Mouse (Mus musculus) forebrain, embryonic 14.5 days (tissue): Measurements from ENCODE around the gene Asic1. TPM values are rescaled to one million over a fixed set of nuclear protein-coding genes. Genes with fewer than 3 reads are reported as not detected.

ENCODE experiments used
- ATAC-seq: fragments of 200-750 bp; cut with Nextera tagmentation; 2 replicates; pipeline ENCODE4 v1.8.0; 2017; ENCODE audit warnings: mild to moderate bottlenecking, moderate library complexity
- DNase-seq: peaks from one replicate; pipeline ENCODE4 v3.0.0-alpha.2; 2015; ENCODE audit warnings: low spot score
- H3K27ac ChIP-seq: fragments of 300-500 bp; sonication (generic); 2 replicates; pipeline ENCODE4 v1.5.1; 2014; ENCODE audit warnings: low read depth, mild to moderate bottlenecking, control low read depth, low read length, moderate library complexity
- H3K27me3 ChIP-seq: fragments of 300-500 bp; sonication (generic); replicated peaks from 2 replicates; pipeline ENCODE4 v1.6.1; 2014; ENCODE audit warnings: low read length, control low read depth, mixed read lengths; ENCODE audit not compliant: control insufficient read depth, insufficient read depth
- H3K36me3 ChIP-seq: fragments of 300-500 bp; sonication (generic); 2 replicates; pipeline ENCODE4 v1.6.1; 2014; ENCODE audit warnings: low read length, control low read depth; ENCODE audit not compliant: control insufficient read depth, insufficient read depth
- H3K4me1 ChIP-seq: fragments of 300-500 bp; sonication (generic); 2 replicates; pipeline ENCODE4 v1.6.1; 2014; ENCODE audit warnings: antibody characterized with exemption, low read length, control low read depth; ENCODE audit not compliant: control insufficient read depth, insufficient read depth
- H3K4me2 ChIP-seq: fragments of 300-500 bp; sonication (generic); 2 replicates; pipeline ENCODE4 v1.6.1; 2014; ENCODE audit warnings: mild to moderate bottlenecking, control low read depth, low read length
- H3K4me3 ChIP-seq: fragments of 300-500 bp; sonication (generic); 2 replicates; pipeline ENCODE4 v1.5.1; 2014; ENCODE audit warnings: low read depth, low read length, control low read depth
- H3K9ac ChIP-seq: fragments of 300-500 bp; sonication (generic); 2 replicates; pipeline ENCODE4 v1.6.1; 2014; ENCODE audit warnings: mild to moderate bottlenecking, low read length, control low read depth, moderate library complexity
- H3K9me3 ChIP-seq: fragments of 300-500 bp; sonication (generic); replicated peaks from 2 replicates; pipeline ENCODE4 v1.6.1; 2016; ENCODE audit warnings: low read length, control low read depth, mixed read lengths; ENCODE audit not compliant: control insufficient read depth
- WGBS: fragments of 180-500 bp; shearing (Covaris S2); extraction: QIAGEN DNeasy Blood & Tissue Kit; methylation state at CpG from one replicate; pipeline ENCODE4 v1.1.7; 2014; 5-methylcytosine and 5-hydroxymethylcytosine counted together
- polyA plus RNA-seq: library from polyadenylated mRNA; unstranded; fragments of >200 nt; fragmentation: Nextera tagmentation; extraction: Ambion mirVana; gene quantifications from 2 replicates; pipeline ENCODE4 v1.2.1, GENCODE M21; 2014

Asic1 gene
- 15.6 and 18.9 TPM in 2 replicates for polyA plus RNA-seq

- Histone ChIP-seq H3K9ac (peak within 1 kb of the TSS; percentile 88), H3K4me1 (peaks cover 18% of the 10 kb centered on the region; the same call in 1 of the 2 replicates), H3K9me3 (no peaks in the 10 kb centered on the region), H3K27me3 (no peaks in the 10 kb centered on the region; the same call in 1 of the 2 replicates), H3K27ac (peak within 1 kb of the TSS; percentile 86), H3K4me3 (peak within 1 kb of the TSS; percentile 77), H3K36me3 (no peaks in the 10 kb centered on the region; the same call in 1 of the 2 replicates), H3K4me2 (peak within 1 kb of the TSS; percentile 80)
- under 1% methylated on average over 46 of the region's 74 CpGs for WGBS
- DNase-seq: peak; percentile 75
- peak; percentile 72 for ATAC-seq
Measured at GRCm38 (mm10) chr15:99670154-99670821, at the start of gene Asic1. Gene Asic1, plus strand, starts transcription at chr15:99670368.

- no peaks in the 10 kb centered on the region for H3K4me1 ChIP-seq
- H3K9ac ChIP-seq: no peak overlapping the region
- ATAC-seq (no peak), DNase-seq (no peak)
- H3K4me3 ChIP-seq: no peak overlapping the region
- H3K27me3 ChIP-seq: no peaks in the 10 kb centered on the region
- no peaks in the 10 kb centered on the region for H3K9me3 ChIP-seq
- WGBS: 95% methylated on average over 11 of the region's 11 CpGs
- peaks cover 68% of the 10 kb centered on the region for H3K36me3 ChIP-seq
- no peak overlapping the region for H3K27ac ChIP-seq
- no peak overlapping the region for H3K4me2 ChIP-seq
Measured at GRCm38 (mm10) chr15:99622063-99622462, 48.1 kb upstream of the Asic1 start.

- peaks cover 87% of the 10 kb centered on the region for H3K36me3 ChIP-seq
- H3K4me2 ChIP-seq: no peak overlapping the region
- no peaks in the 10 kb centered on the region for H3K27me3 ChIP-seq
- no peak overlapping the region for H3K9ac ChIP-seq
- H3K4me3 ChIP-seq: no peak overlapping the region
- no peaks in the 10 kb centered on the region for H3K9me3 ChIP-seq
- H3K4me1 ChIP-seq: no peaks in the 10 kb centered on the region
- H3K27ac ChIP-seq: no peak overlapping the region
- ATAC-seq: no peak
- DNase-seq: no peak
Measured at GRCm38 (mm10) chr15:99631618-99632017, 38.5 kb upstream of the Asic1 start.

- 93% methylated on average over 7 of the region's 7 CpGs for WGBS
- Histone ChIP-seq H3K36me3 (peaks cover 90% of the 10 kb centered on the region), H3K27ac (no peak overlapping the region), H3K4me1 (no peaks in the 10 kb centered on the region), H3K9me3 (no peaks in the 10 kb centered on the region), H3K4me3 (no peak overlapping the region), H3K27me3 (no peaks in the 10 kb centered on the region), H3K9ac (no peak overlapping the region), H3K4me2 (no peak overlapping the region)
- ATAC-seq: no peak
- no peak for DNase-seq
Measured at GRCm38 (mm10) chr15:99634702-99635101, 35.5 kb upstream of the Asic1 start.

- no peak overlapping the region for H3K4me2 ChIP-seq
- no peaks in the 10 kb centered on the region for H3K27me3 ChIP-seq
- peak overlapping the region; percentile 76 for H3K27ac ChIP-seq
- H3K4me1 ChIP-seq: no peaks in the 10 kb centered on the region
- ATAC-seq (no peak), DNase-seq (no peak)
- H3K36me3 ChIP-seq: peaks cover 71% of the 10 kb centered on the region
- no peak overlapping the region for H3K9ac ChIP-seq
- no peaks in the 10 kb centered on the region for H3K9me3 ChIP-seq
- WGBS: 75% methylated on average over 12 of the region's 12 CpGs
- no peak overlapping the region for H3K4me3 ChIP-seq
Measured at GRCm38 (mm10) chr15:99637405-99638123, 32.6 kb upstream of the Asic1 start.

GRCm38 (mm10) chr15:99638124-99638485 lies 32.1 kb upstream of the Asic1 start:
- H3K27ac ChIP-seq: peak overlapping the region; percentile 76
- H3K36me3 ChIP-seq: peaks cover 66% of the 10 kb centered on the region
- ATAC-seq (no peak), DNase-seq (no peak)
- H3K4me3 ChIP-seq: no peak overlapping the region
- no peak overlapping the region for H3K9ac ChIP-seq
- H3K9me3 ChIP-seq: no peaks in the 10 kb centered on the region
- no peak overlapping the region for H3K4me2 ChIP-seq
- H3K4me1 ChIP-seq: no peaks in the 10 kb centered on the region
- no peaks in the 10 kb centered on the region for H3K27me3 ChIP-seq
- 89% methylated on average over 5 of the region's 5 CpGs for WGBS

- WGBS: 86% methylated on average over 6 of the region's 6 CpGs
- H3K4me2 ChIP-seq: no peak overlapping the region
- no peaks in the 10 kb centered on the region for H3K27me3 ChIP-seq
- no peaks in the 10 kb centered on the region for H3K9me3 ChIP-seq
- no peak overlapping the region for H3K4me3 ChIP-seq
- peaks cover 27% of the 10 kb centered on the region for H3K36me3 ChIP-seq
- H3K27ac ChIP-seq: no peak overlapping the region
- peaks cover 16% of the 10 kb centered on the region for H3K4me1 ChIP-seq
- no peak for DNase-seq
- H3K9ac ChIP-seq: no peak overlapping the region
- ATAC-seq: no peak
Measured at GRCm38 (mm10) chr15:99642622-99643021, 27.5 kb upstream of the Asic1 start.

GRCm38 (mm10) chr15:99643832-99644231 lies 26.3 kb upstream of the Asic1 start:
- H3K36me3 ChIP-seq: peaks cover 16% of the 10 kb centered on the region
- H3K9ac ChIP-seq: no peak overlapping the region
- no peak overlapping the region for H3K4me2 ChIP-seq
- ATAC-seq (no peak), DNase-seq (no peak)
- peaks cover 25% of the 10 kb centered on the region for H3K4me1 ChIP-seq
- H3K27me3 ChIP-seq: no peaks in the 10 kb centered on the region
- 74% methylated on average over 10 of the region's 10 CpGs for WGBS
- H3K27ac ChIP-seq: no peak overlapping the region
- no peaks in the 10 kb centered on the region for H3K9me3 ChIP-seq
- H3K4me3 ChIP-seq: no peak overlapping the region

- DNase-seq: no peak
- H3K4me1 ChIP-seq: peaks cover 34% of the 10 kb centered on the region
- no peak for ATAC-seq
Measured at GRCm38 (mm10) chr15:99644776-99645175, 25.4 kb upstream of the Asic1 start.

More at GRCm38 (mm10) chr15:99644776-99645175, 25.4 kb upstream of the Asic1 start:
- Histone ChIP-seq H3K9me3 (no peaks in the 10 kb centered on the region), H3K27me3 (no peaks in the 10 kb centered on the region), H3K4me3 (no peak overlapping the region), H3K9ac (peak overlapping the region; percentile 46), H3K4me2 (0 out of 2 replicates have a peak overlapping the region, but pooled peaks have one; percentile 9), H3K36me3 (peaks cover 8% of the 10 kb centered on the region), H3K27ac (no peak overlapping the region; the same call in 1 of the 2 replicates)
- 58% methylated on average over 7 of the region's 7 CpGs for WGBS
